Mouse (Mus musculus) C2C12 (cell line): ENCODE data around the gene Mtmr11.

Experiments used
- CTCF ChIP-seq: IDR thresholded peaks from one replicate; pipeline ENCODE4 v1.5.1; 2011; ENCODE audit not compliant: control insufficient read depth, insufficient read depth, insufficient read length
- FOSL1 ChIP-seq: IDR thresholded peaks from one replicate; pipeline ENCODE4 v1.8.0; 2011; ENCODE audit warnings: mild to moderate bottlenecking, low read length; ENCODE audit not compliant: poor library complexity, insufficient read depth, severe bottlenecking
- MAX ChIP-seq: IDR thresholded peaks from one replicate; pipeline ENCODE4 v1.6.1; 2011; ENCODE audit warnings: mild to moderate bottlenecking, control low read depth
- MYOD1 ChIP-seq: IDR thresholded peaks from one replicate; pipeline ENCODE4 v1.6.1; 2011; ENCODE audit warnings: low read depth; ENCODE audit not compliant: control insufficient read depth, insufficient read length

DNA sequence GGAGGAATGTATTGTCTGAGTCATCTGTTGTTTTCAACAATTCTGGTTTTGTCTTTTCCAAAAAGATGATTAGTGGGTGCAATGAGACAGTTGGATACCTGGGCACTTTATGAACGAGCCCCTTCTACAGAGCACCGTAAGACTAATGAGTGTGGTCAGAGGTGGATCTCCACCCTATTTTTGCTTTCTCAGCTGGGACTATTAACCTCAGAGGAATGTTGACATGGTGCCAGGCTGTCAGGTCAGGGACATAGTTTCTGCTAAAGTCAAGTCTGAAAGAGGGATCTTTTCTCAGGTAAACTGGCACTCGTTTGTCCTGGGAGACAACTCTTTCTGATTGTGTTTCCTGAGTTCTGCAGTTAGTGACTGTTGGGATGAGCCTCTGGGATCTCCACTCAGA lies 26.8 kb upstream of the Mtmr11 start:
- TF ChIP-seq MAX (no peak), CTCF (no peak), FOSL1 (no peak), MYOD1 (no peak)
